Mouse (Mus musculus) liver, embryonic 12.5 days (tissue): ENCODE data around the gene Pak4. TPM values are rescaled to one million over a fixed set of nuclear protein-coding genes. Genes with fewer than 3 reads are reported as not detected.

ENCODE experiments used
- ATAC-seq: fragments of 200-750 bp; cut with Nextera tagmentation; 2 replicates; pipeline ENCODE4 v1.8.0; 2017; ENCODE audit warnings: moderate number of reproducible peaks, mild to moderate bottlenecking, moderate library complexity
- H3K27ac ChIP-seq: fragments of 300-500 bp; sonication (generic); 2 replicates; pipeline ENCODE4 v1.5.1; 2016; ENCODE audit warnings: mild to moderate bottlenecking
- H3K27me3 ChIP-seq: fragments of 300-500 bp; sonication (generic); replicated peaks from 2 replicates; pipeline ENCODE4 v1.6.1; 2016; ENCODE audit warnings: mild to moderate bottlenecking, moderate library complexity
- H3K36me3 ChIP-seq: fragments of 300-500 bp; sonication (generic); 2 replicates; pipeline ENCODE4 v1.6.1; 2016; ENCODE audit warnings: mild to moderate bottlenecking, moderate library complexity
- H3K4me1 ChIP-seq: fragments of 300-500 bp; sonication (generic); 2 replicates; pipeline ENCODE4 v1.6.1; 2016
- H3K4me2 ChIP-seq: fragments of 300-500 bp; sonication (generic); 2 replicates; pipeline ENCODE4 v1.6.1; 2016; ENCODE audit warnings: mild to moderate bottlenecking, moderate library complexity
- H3K4me3 ChIP-seq: fragments of 300-500 bp; sonication (generic); 2 replicates; pipeline ENCODE4 v1.5.1; 2016; ENCODE audit warnings: mild to moderate bottlenecking, moderate library complexity
- H3K9ac ChIP-seq: fragments of 300-500 bp; sonication (generic); 2 replicates; pipeline ENCODE4 v1.6.1; 2016; ENCODE audit warnings: mild to moderate bottlenecking, moderate library complexity
- H3K9me3 ChIP-seq: fragments of 300-500 bp; sonication (generic); replicated peaks from 2 replicates; pipeline ENCODE4 v1.6.1; 2016; ENCODE audit warnings: mild to moderate bottlenecking, moderate library complexity
- WGBS: fragments of 180-500 bp; shearing (Covaris S2); methylation state at CpG from one replicate; pipeline ENCODE4 v1.1.7; 2016; ENCODE audit not compliant: insufficient replicate concordance; 5-methylcytosine and 5-hydroxymethylcytosine counted together
- polyA plus RNA-seq: library from polyadenylated mRNA; unstranded; fragments of >200 nt; fragmentation: Nextera tagmentation; extraction: Ambion mirVana; gene quantifications from 2 replicates; pipeline ENCODE4 v1.2.1, GENCODE M21; 2016

Gene Pak4
- polyA plus RNA-seq, 1 experiment from 2014 or later, result 24.6 TPM

DNA sequence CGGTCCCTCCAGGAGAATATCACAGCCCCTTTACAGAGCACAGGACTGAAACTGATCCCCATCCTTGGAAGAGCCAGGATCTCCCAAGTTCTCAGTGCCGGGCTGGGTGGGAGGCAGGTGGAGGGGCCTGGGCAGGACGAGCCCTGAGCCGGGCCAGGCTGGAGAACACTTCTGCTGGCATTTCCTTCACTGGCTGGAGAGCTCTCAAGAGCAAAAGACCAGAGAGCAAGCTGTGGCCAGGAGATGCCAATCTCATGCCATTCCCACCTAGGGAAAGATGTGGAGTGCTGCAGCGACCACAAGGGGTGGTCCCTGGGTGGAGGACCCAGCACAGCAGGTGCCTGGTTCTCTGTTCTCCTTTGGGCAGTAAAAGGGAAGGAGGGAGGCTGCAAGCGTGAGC is 13.0 kb downstream of the Pak4 start:
- peak overlapping the region; percentile 51 for H3K9ac ChIP-seq
- H3K4me1 ChIP-seq, result peaks cover 97% of the 10 kb centered on the region
- ATAC-seq, result no peak
- H3K4me3 ChIP-seq, result 0 out of 2 replicates have a peak overlapping the region, but pooled peaks have one; percentile 9
- peak overlapping the region; percentile 88 for H3K27ac ChIP-seq
- no peaks in the 10 kb centered on the region for H3K27me3 ChIP-seq
- H3K4me2 ChIP-seq, result peak overlapping the region; percentile 64
- H3K36me3 ChIP-seq, result peaks cover 9% of the 10 kb centered on the region; the same call in 1 of the 2 replicates
- H3K9me3 ChIP-seq, result no peaks in the 10 kb centered on the region
- WGBS, result 77% methylated on average over 6 of the region's 6 CpGs

DNA sequence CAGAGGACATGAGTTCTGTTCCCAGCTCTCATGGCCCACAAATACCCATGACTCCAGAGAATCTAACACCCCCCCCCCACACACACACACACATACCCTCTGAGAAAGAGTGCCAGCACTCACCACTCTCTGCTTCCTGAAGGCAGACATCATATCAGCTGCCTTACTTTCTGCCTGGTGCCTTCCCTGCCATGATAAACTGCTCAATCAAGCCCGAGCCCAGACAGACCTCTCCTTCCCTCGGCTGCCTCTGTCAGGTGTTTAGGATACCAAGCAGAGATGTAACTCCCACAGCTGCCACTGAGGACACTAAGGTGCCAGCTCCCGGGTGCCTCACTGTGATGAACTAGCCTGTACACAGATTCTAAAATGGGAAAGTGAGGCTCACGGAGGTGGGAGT is 13.5 kb downstream of the Pak4 start:
- peaks cover 12% of the 10 kb centered on the region; the same call in 1 of the 2 replicates for H3K36me3 ChIP-seq
- ATAC-seq, result peak; percentile 57
- H3K9me3 ChIP-seq, result no peaks in the 10 kb centered on the region
- WGBS, result 32% methylated on average over 4 of the region's 4 CpGs
- H3K4me2 ChIP-seq, result peak overlapping the region; percentile 64
- H3K27me3 ChIP-seq, result no peaks in the 10 kb centered on the region
- peaks cover 97% of the 10 kb centered on the region for H3K4me1 ChIP-seq
- H3K9ac ChIP-seq, result peak overlapping the region; percentile 51
- peak overlapping the region; percentile 88 for H3K27ac ChIP-seq
- 0 out of 2 replicates have a peak overlapping the region, but pooled peaks have one; percentile 9 for H3K4me3 ChIP-seq

GRCm38 (mm10) chr7:28583570-28584344 is 14.2 kb downstream of the Pak4 start:
- 41% methylated on average over 8 of the region's 8 CpGs for WGBS
- Histone ChIP-seq H3K36me3 (peaks cover 19% of the 10 kb centered on the region), H3K27me3 (no peaks in the 10 kb centered on the region), H3K4me1 (peaks cover 97% of the 10 kb centered on the region), H3K4me3 (peak overlapping the region; percentile 27), H3K9me3 (no peaks in the 10 kb centered on the region), H3K9ac (peak overlapping the region; percentile 51), H3K4me2 (peak overlapping the region; percentile 64), H3K27ac (peak overlapping the region; percentile 88)
- peak; percentile 57 for ATAC-seq

DNA sequence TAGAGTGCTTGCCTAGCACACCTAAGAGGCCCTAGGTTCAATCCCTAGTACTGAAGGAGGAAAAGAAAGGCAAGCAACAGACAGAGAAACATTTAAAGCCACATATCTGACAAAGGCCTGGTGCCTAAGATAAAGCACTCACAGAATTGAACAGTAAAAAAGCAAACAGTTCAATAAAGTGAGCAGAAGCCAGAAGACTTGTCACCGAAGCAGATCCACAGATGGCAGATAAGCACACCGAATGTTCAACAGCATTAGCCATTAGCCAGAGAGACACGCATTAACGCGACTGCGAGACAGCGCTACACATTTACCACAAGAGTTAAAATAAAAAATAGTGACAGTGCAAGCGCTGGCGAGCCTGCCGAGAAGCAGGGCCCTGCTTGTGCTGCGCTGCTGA is 15.1 kb downstream of the Pak4 start:
- Histone ChIP-seq H3K4me3 (peak overlapping the region; percentile 27; the same call in 1 of the 2 replicates), H3K4me1 (peaks cover 99% of the 10 kb centered on the region), H3K4me2 (peak overlapping the region; percentile 64), H3K27me3 (no peaks in the 10 kb centered on the region), H3K36me3 (peaks cover 21% of the 10 kb centered on the region), H3K27ac (peak overlapping the region; percentile 88), H3K9ac (peak overlapping the region; percentile 51), H3K9me3 (no peaks in the 10 kb centered on the region)
- 24% methylated on average over 11 of the region's 11 CpGs for WGBS
- ATAC-seq, result no peak

DNA sequence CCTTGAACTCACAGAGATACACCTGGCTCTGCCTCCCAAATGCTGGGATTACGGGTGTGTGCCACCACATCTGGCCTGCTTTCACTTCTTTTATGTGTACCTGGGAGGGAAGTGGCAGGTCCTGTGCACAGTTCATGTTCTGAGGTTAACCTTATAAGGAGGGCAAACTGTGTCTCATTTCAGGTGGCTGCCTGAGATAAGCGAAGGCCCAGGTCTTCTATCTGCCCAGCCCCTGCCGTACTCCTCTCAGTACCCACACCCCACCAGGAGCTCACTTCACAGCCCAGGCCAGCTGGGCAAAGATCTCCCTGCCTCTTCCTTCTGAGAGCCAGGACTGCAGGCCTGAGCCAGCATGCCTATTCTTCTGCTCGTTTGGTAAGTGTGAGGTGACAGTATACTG is 16.3 kb downstream of the Pak4 start:
- Histone ChIP-seq H3K4me2 (peak overlapping the region; percentile 64), H3K9me3 (no peaks in the 10 kb centered on the region), H3K4me1 (peaks cover 99% of the 10 kb centered on the region), H3K36me3 (peaks cover 21% of the 10 kb centered on the region), H3K27ac (peak overlapping the region; percentile 88), H3K9ac (peak overlapping the region; percentile 51), H3K4me3 (peak overlapping the region; percentile 24), H3K27me3 (no peaks in the 10 kb centered on the region)
- peak; percentile 88 for ATAC-seq
- 18% methylated on average over 4 of the region's 4 CpGs for WGBS

- peak overlapping the region; percentile 88; the same call in 1 of the 2 replicates for H3K27ac ChIP-seq
- no peaks in the 10 kb centered on the region for H3K9me3 ChIP-seq
- H3K4me1 ChIP-seq, result peaks cover 100% of the 10 kb centered on the region
- H3K27me3 ChIP-seq, result no peaks in the 10 kb centered on the region
- H3K36me3 ChIP-seq, result peaks cover 21% of the 10 kb centered on the region
- ATAC-seq, result no peak
- H3K4me2 ChIP-seq, result no peak overlapping the region
- WGBS, result 77% methylated on average over 5 of the region's 5 CpGs
- H3K4me3 ChIP-seq, result no peak overlapping the region
- peak overlapping the region; percentile 12; the same call in 1 of the 2 replicates for H3K9ac ChIP-seq
These were observed 18.2 kb downstream of the Pak4 start for GRCm38 (mm10) chr7:28579826-28580225.

GRCm38 (mm10) chr7:28578543-28579053 is 19.4 kb downstream of the Pak4 start:
- peak overlapping the region; percentile 80 for H3K27ac ChIP-seq
- no peaks in the 10 kb centered on the region for H3K9me3 ChIP-seq
- peaks cover 21% of the 10 kb centered on the region for H3K36me3 ChIP-seq
- WGBS, result 77% methylated on average over 5 of the region's 5 CpGs
- H3K4me2 ChIP-seq, result no peak overlapping the region
- H3K27me3 ChIP-seq, result no peaks in the 10 kb centered on the region
- peaks cover 100% of the 10 kb centered on the region for H3K4me1 ChIP-seq
- ATAC-seq, result no peak
- H3K9ac ChIP-seq, result peak overlapping the region; percentile 15; the same call in 1 of the 2 replicates
- H3K4me3 ChIP-seq, result no peak overlapping the region

DNA sequence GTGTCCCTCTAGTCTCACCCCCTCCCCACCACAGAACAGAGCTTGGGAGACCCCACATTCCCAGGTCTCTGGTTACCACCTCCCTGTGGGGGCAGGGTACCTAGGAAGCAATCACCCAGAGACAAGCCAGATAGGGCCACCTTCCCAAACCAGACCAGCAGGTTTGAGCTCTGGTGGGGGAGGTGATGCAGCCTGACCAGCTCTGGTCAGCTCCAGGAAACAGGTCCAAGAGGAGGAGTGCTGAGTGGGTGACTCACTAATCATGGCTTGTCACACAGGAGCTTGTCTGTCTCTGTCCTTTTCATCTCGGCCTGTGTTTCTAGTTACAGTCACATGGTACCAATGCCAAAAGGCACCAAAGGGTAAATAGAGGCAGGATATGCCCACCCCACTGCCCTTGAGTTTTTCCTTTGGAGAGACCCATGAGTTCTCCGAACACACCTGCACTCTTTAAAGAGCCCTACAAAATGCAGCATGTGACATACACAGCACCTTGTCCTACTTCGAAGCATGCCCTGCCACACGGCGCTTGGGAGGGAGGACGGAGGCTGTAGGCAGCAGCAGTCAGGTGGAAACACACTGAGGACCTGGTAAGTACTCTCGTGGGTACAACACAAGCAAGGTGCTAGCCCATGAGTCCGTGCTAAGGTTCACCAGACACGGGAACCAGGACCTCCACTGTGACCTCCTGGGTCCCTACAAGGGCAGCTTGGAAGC is 20.0 kb downstream of the Pak4 start:
- H3K9ac ChIP-seq, result 0 out of 2 replicates have a peak overlapping the region, but pooled peaks have one; percentile 15
- H3K4me2 ChIP-seq, result no peak overlapping the region
- no peak for ATAC-seq
- no peak overlapping the region for H3K4me3 ChIP-seq
- no peaks in the 10 kb centered on the region for H3K27me3 ChIP-seq
- peak overlapping the region; percentile 80 for H3K27ac ChIP-seq
- 75% methylated on average over 9 of the region's 9 CpGs for WGBS
- peaks cover 21% of the 10 kb centered on the region for H3K36me3 ChIP-seq
- H3K9me3 ChIP-seq, result no peaks in the 10 kb centered on the region
- H3K4me1 ChIP-seq, result peaks cover 100% of the 10 kb centered on the region

DNA sequence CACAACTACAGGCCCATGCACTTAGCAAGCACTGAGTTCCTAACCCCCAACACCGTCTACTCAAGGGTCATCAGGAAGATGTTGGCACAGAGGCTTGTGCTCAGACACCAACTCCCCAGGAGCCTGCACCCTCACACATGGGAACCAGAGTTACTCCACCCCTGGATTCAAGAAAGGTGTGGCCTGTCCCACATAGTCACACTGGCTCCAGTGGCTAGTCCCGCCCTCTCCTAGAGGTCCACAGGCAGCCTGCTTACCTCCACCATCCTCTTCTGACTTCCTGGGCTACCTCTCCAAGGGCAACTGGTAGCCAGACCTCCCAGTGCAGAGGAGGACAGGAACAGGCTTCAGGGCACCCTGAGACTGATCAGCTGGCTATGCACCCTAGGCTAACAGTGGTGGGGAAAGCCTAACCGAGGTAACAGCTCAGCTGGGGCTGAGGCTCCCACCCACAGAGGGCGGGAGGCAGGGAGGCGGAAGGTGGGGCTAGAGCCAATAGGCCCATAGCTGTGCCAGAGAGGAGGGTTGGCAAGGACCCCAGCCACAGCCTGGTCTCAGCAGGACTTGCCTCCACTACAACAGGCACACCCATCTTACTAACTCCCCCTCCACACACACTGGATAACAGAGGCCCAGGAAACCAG is 21.6 kb downstream of the Pak4 start:
- H3K36me3 ChIP-seq, result peaks cover 21% of the 10 kb centered on the region
- no peaks in the 10 kb centered on the region for H3K9me3 ChIP-seq
- peak; percentile 79 for ATAC-seq
- peak overlapping the region; percentile 2; the same call in 1 of the 2 replicates for H3K4me3 ChIP-seq
- peak overlapping the region; percentile 80 for H3K27ac ChIP-seq
- H3K4me1 ChIP-seq, result peaks cover 100% of the 10 kb centered on the region
- 53% methylated on average over 5 of the region's 5 CpGs for WGBS
- H3K9ac ChIP-seq, result peak overlapping the region; percentile 52
- H3K27me3 ChIP-seq, result no peaks in the 10 kb centered on the region
- H3K4me2 ChIP-seq, result peak overlapping the region; percentile 50

- Histone ChIP-seq H3K9me3 (no peaks in the 10 kb centered on the region), H3K27ac (peak overlapping the region; percentile 80)
These were observed 22.4 kb downstream of the Pak4 start for GRCm38 (mm10) chr7:28575597-28575996.

GRCm38 (mm10) chr7:28573236-28573635 is 24.7 kb downstream of the Pak4 start:
- 84% methylated on average over 3 of the region's 3 CpGs for WGBS
- H3K4me2 ChIP-seq, result 0 out of 2 replicates have a peak overlapping the region, but pooled peaks have one; percentile 10
- H3K9me3 ChIP-seq, result no peaks in the 10 kb centered on the region
- H3K27me3 ChIP-seq, result no peaks in the 10 kb centered on the region
- no peak overlapping the region for H3K9ac ChIP-seq
- ATAC-seq, result no peak
- H3K4me1 ChIP-seq, result peaks cover 87% of the 10 kb centered on the region
- H3K4me3 ChIP-seq, result no peak overlapping the region
- H3K36me3 ChIP-seq, result peaks cover 20% of the 10 kb centered on the region
- H3K27ac ChIP-seq, result peak overlapping the region; percentile 52

More at GRCm38 (mm10) chr7:28575597-28575996, 22.4 kb downstream of the Pak4 start:
- H3K4me3 ChIP-seq, result no peak overlapping the region
- WGBS, result 50% methylated on average over 11 of the region's 11 CpGs
- ATAC-seq, result peak; percentile 31; the same call in 1 of the 2 replicates
- no peaks in the 10 kb centered on the region for H3K27me3 ChIP-seq
- H3K9ac ChIP-seq, result no peak overlapping the region
- peaks cover 100% of the 10 kb centered on the region for H3K4me1 ChIP-seq
- H3K36me3 ChIP-seq, result peaks cover 13% of the 10 kb centered on the region
- H3K4me2 ChIP-seq, result peak overlapping the region; percentile 50; the same call in 1 of the 2 replicates
